Mouse (Mus musculus) effector memory CD4-positive, alpha-beta T cell, adult 5 months (primary cell): Measurements from ENCODE around the gene Alg3. TPM values are rescaled to one million over a fixed set of nuclear protein-coding genes. Genes with fewer than 3 reads are reported as not detected.

ENCODE experiments used
- polyA plus RNA-seq: library from polyadenylated mRNA; unstranded; fragments of 100-300 nt; shearing (Covaris generic); gene quantifications from one replicate; pipeline ENCODE4 v1.2.1, GENCODE M21; 2017

Gene Alg3
- polyA plus RNA-seq: 16.9 TPM

GRCm38 (mm10) chr16:20611357-20612227 lies at the start of gene Alg3, which contains the start of the genes Eef1akmt4 and Gm49333:
Alg3 (minus strand) TSS chr16:20611735.
Eef1akmt4 (plus strand) TSS chr16:20611593.
Gm49333 (plus strand) TSS chr16:20611610.

GRCm38 (mm10) chr16:20651076-20651946 lies 39.8 kb upstream of the Alg3 start, which contains the start of gene Psmd2:
Psmd2 (plus strand) TSS chr16:20651652.

GRCm38 (mm10) chr16:20629731-20630634 lies 18.4 kb upstream of the Alg3 start, which contains the start of gene Ece2:
Ece2 (plus strand) TSS chr16:20629828.

GRCm38 (mm10) chr16:20621191-20621990 lies 9.9 kb upstream of the Alg3 start, which contains the start of gene Camk2n2:
Camk2n2 (minus strand) TSS chr16:20621287.

GRCm38 (mm10) chr16:20589366-20589938 lies 22.1 kb downstream of the Alg3 start, which contains the start of gene Vwa5b2:
Vwa5b2 (plus strand) TSS chr16:20589471.

Other genes with a start within 250 kb of the Alg3 start
- 28.7 TPM for gene Abcc5, start 185.3 kb downstream of the Alg3 start, polyA plus RNA-seq
- 51.8 TPM for gene Eif2b5, start 112.9 kb downstream of the Alg3 start, polyA plus RNA-seq
- gene Dvl3, start 94.8 kb downstream of the Alg3 start, polyA plus RNA-seq: 17.2 TPM
- 319 TPM for gene Ap2m1, start 76.3 kb downstream of the Alg3 start, polyA plus RNA-seq
- 102 TPM for gene Abcf3, start 63.2 kb downstream of the Alg3 start, polyA plus RNA-seq
- not detected for gene Vwa5b2, start 22.3 kb downstream of the Alg3 start, polyA plus RNA-seq
- gene Eef1akmt4, start 142 bp downstream of the Alg3 start, polyA plus RNA-seq: 5.6 TPM
- not detected for gene Gm49333, start 125 bp downstream of the Alg3 start, polyA plus RNA-seq
- 0.97 TPM for gene Camk2n2, start 9.6 kb upstream of the Alg3 start, polyA plus RNA-seq
- gene Ece2, start 18.1 kb upstream of the Alg3 start, polyA plus RNA-seq: not detected
- gene Psmd2, start 39.9 kb upstream of the Alg3 start, polyA plus RNA-seq: 161 TPM
- 138 TPM for gene Eif4g1, start 56.6 kb upstream of the Alg3 start, polyA plus RNA-seq
- gene Fam131a, start 81.5 kb upstream of the Alg3 start, polyA plus RNA-seq: 1.5 TPM
- gene Polr2h, start 105.9 kb upstream of the Alg3 start, polyA plus RNA-seq: 38.1 TPM
- 1.9 TPM for gene Clcn2, start 106.0 kb upstream of the Alg3 start, polyA plus RNA-seq
- not detected for gene Chrd, start 121.4 kb upstream of the Alg3 start, polyA plus RNA-seq
- not detected for gene Thpo, start 122.8 kb upstream of the Alg3 start, polyA plus RNA-seq